Mouse (Mus musculus) heart, embryonic 13.5 days (tissue): ENCODE measurements around the gene Gm49396. TPM values are rescaled to one million over a fixed set of nuclear protein-coding genes. Genes with fewer than 3 reads are reported as not detected.

Experiments
- ATAC-seq: fragments of 200-750 bp; cut with Nextera tagmentation; 2 replicates; pipeline ENCODE4 v1.8.0; 2017; ENCODE audit warnings: moderate TSS enrichment; ENCODE audit not compliant: insufficient number of reproducible peaks, low FRiP score, low TSS enrichment; ENCODE audit errors: extremely low read depth
- H3K27ac ChIP-seq: fragments of 300-500 bp; sonication (generic); replicated peaks from 2 replicates; pipeline ENCODE4 v1.5.1; 2015; ENCODE audit warnings: moderate library complexity, mild to moderate bottlenecking, inconsistent platforms
- H3K27me3 ChIP-seq: fragments of 300-500 bp; sonication (generic); replicated peaks from 2 replicates; pipeline ENCODE4 v1.6.1; 2015; ENCODE audit warnings: mild to moderate bottlenecking, inconsistent platforms
- H3K36me3 ChIP-seq: fragments of 300-500 bp; sonication (generic); 2 replicates; pipeline ENCODE4 v1.6.1; 2015; ENCODE audit warnings: mild to moderate bottlenecking, inconsistent platforms
- H3K4me1 ChIP-seq: fragments of 300-500 bp; sonication (generic); 2 replicates; pipeline ENCODE4 v1.6.1; 2015; ENCODE audit warnings: inconsistent platforms
- H3K4me2 ChIP-seq: fragments of 300-500 bp; sonication (generic); 2 replicates; pipeline ENCODE4 v1.6.1; 2015; ENCODE audit warnings: inconsistent platforms, mild to moderate bottlenecking, moderate library complexity
- H3K4me3 ChIP-seq: fragments of 300-500 bp; sonication (generic); 2 replicates; pipeline ENCODE4 v1.5.1; 2015; ENCODE audit warnings: moderate library complexity, mild to moderate bottlenecking, inconsistent platforms
- H3K9ac ChIP-seq: fragments of 300-500 bp; sonication (generic); 2 replicates; pipeline ENCODE4 v1.6.1; 2015; ENCODE audit warnings: inconsistent platforms, mild to moderate bottlenecking, moderate library complexity
- H3K9me3 ChIP-seq: fragments of 300-500 bp; sonication (generic); 2 replicates; pipeline ENCODE4 v1.6.1; 2016; ENCODE audit warnings: inconsistent platforms
- WGBS: fragments of 180-500 bp; shearing (Covaris S2); methylation state at CpG from one replicate; pipeline ENCODE4 v1.1.7; 2015; ENCODE audit warnings: mixed read lengths; 5-methylcytosine and 5-hydroxymethylcytosine counted together
- polyA plus RNA-seq: library from polyadenylated mRNA; unstranded; fragments of >200 nt; fragmentation: Nextera tagmentation; extraction: Ambion mirVana; gene quantifications from 2 replicates; pipeline ENCODE4 v1.2.1, GENCODE M21; 2015

Gene Gm49396
- 7.4 and 8.4 TPM in 2 replicates for polyA plus RNA-seq

GRCm38 (mm10) chr7:30563117-30563905, at the start of gene Gm49396, which contains the start of the genes U2af1l4 and Psenen:
Gm49396 (plus strand) TSS chr7:30563344.
U2af1l4 (plus strand) TSS chr7:30563301.
Psenen (minus strand) TSS chr7:30563627.
- WGBS, result under 1% methylated on average over 44 of the region's 45 CpGs

GRCm38 (mm10) chr7:30515003-30515760, 48.0 kb upstream of the Gm49396 start:
- WGBS, result 43% methylated on average over 24 of the region's 24 CpGs
- no peak for ATAC-seq
- Histone ChIP-seq H3K36me3 (no peaks in the 10 kb centered on the region), H3K4me2 (peak overlapping the region; percentile 22; the same call in 1 of the 2 replicates), H3K4me3 (no peak overlapping the region), H3K9ac (no peak overlapping the region), H3K27ac (no peak overlapping the region), H3K9me3 (no peaks in the 10 kb centered on the region), H3K4me1 (no peaks in the 10 kb centered on the region), H3K27me3 (peaks cover 28% of the 10 kb centered on the region; the same call in 1 of the 2 replicates)

More at GRCm38 (mm10) chr7:30563117-30563905, at the start of gene Gm49396, which contains the start of the genes U2af1l4 and Psenen:
- Histone ChIP-seq H3K4me2 (peak within 1 kb of the TSS; percentile 85), H3K27ac (peak within 1 kb of the TSS; percentile 98), H3K4me1 (peaks cover 26% of the 10 kb centered on the region), H3K4me3 (peak within 1 kb of the TSS; percentile 91), H3K36me3 (peaks cover 46% of the 10 kb centered on the region), H3K9ac (peak within 1 kb of the TSS; percentile 96), H3K27me3 (no peaks in the 10 kb centered on the region), H3K9me3 (no peaks in the 10 kb centered on the region)
- ATAC-seq, result peak; percentile 79

GRCm38 (mm10) chr7:30518325-30518724, 44.8 kb upstream of the Gm49396 start:
- no peak overlapping the region for H3K4me2 ChIP-seq
- no peaks in the 10 kb centered on the region for H3K4me1 ChIP-seq
- WGBS, result 28% methylated on average over 8 of the region's 8 CpGs
- no peak for ATAC-seq
- peaks cover 25% of the 10 kb centered on the region for H3K27me3 ChIP-seq
- no peaks in the 10 kb centered on the region for H3K9me3 ChIP-seq
- H3K4me3 ChIP-seq, result no peak overlapping the region
- peaks cover 6% of the 10 kb centered on the region for H3K36me3 ChIP-seq
- no peak overlapping the region for H3K9ac ChIP-seq
- no peak overlapping the region for H3K27ac ChIP-seq

GRCm38 (mm10) chr7:30520396-30520795, 42.7 kb upstream of the Gm49396 start:
- H3K4me3 ChIP-seq, result no peak overlapping the region
- no peak overlapping the region for H3K9ac ChIP-seq
- peaks cover 24% of the 10 kb centered on the region for H3K36me3 ChIP-seq
- 67% methylated on average over 4 of the region's 4 CpGs for WGBS
- no peak overlapping the region for H3K4me2 ChIP-seq
- H3K9me3 ChIP-seq, result no peaks in the 10 kb centered on the region
- no peak overlapping the region for H3K27ac ChIP-seq
- no peak for ATAC-seq
- peaks cover 21% of the 10 kb centered on the region for H3K27me3 ChIP-seq
- no peaks in the 10 kb centered on the region for H3K4me1 ChIP-seq

- Histone ChIP-seq H3K4me3 (no peak overlapping the region), H3K4me2 (no peak overlapping the region), H3K36me3 (peaks cover 29% of the 10 kb centered on the region), H3K27me3 (peaks cover 16% of the 10 kb centered on the region), H3K27ac (no peak overlapping the region), H3K4me1 (peaks cover 2% of the 10 kb centered on the region; the same call in 1 of the 2 replicates), H3K9me3 (no peaks in the 10 kb centered on the region), H3K9ac (no peak overlapping the region)
- no peak for ATAC-seq
- 78% methylated on average over 5 of the region's 5 CpGs for WGBS
Measured at GRCm38 (mm10) chr7:30520856-30521255, 42.3 kb upstream of the Gm49396 start.

- 78% methylated on average over 10 of the region's 10 CpGs for WGBS
- H3K4me1 ChIP-seq, result peaks cover 10% of the 10 kb centered on the region
- peaks cover 23% of the 10 kb centered on the region for H3K27me3 ChIP-seq
- no peak overlapping the region; the same call in 1 of the 2 replicates for H3K9ac ChIP-seq
- no peak for ATAC-seq
- no peak overlapping the region for H3K27ac ChIP-seq
- H3K36me3 ChIP-seq, result peaks cover 49% of the 10 kb centered on the region
- H3K9me3 ChIP-seq, result no peaks in the 10 kb centered on the region
- no peak overlapping the region for H3K4me2 ChIP-seq
- H3K4me3 ChIP-seq, result no peak overlapping the region
Measured at GRCm38 (mm10) chr7:30522871-30523270, 40.3 kb upstream of the Gm49396 start.

GRCm38 (mm10) chr7:30524487-30524886, 38.7 kb upstream of the Gm49396 start:
- Histone ChIP-seq H3K4me1 (peaks cover 10% of the 10 kb centered on the region), H3K27ac (no peak overlapping the region), H3K9me3 (no peaks in the 10 kb centered on the region), H3K4me2 (no peak overlapping the region), H3K9ac (no peak overlapping the region), H3K36me3 (peaks cover 65% of the 10 kb centered on the region), H3K27me3 (peaks cover 13% of the 10 kb centered on the region), H3K4me3 (no peak overlapping the region)
- no peak for ATAC-seq
- 85% methylated on average over 6 of the region's 6 CpGs for WGBS

- no peak for ATAC-seq
- H3K4me3 ChIP-seq, result 0 out of 2 replicates have a peak overlapping the region, but pooled peaks have one; percentile 3
- H3K9me3 ChIP-seq, result no peaks in the 10 kb centered on the region
- H3K36me3 ChIP-seq, result peaks cover 80% of the 10 kb centered on the region
- peaks cover 10% of the 10 kb centered on the region for H3K4me1 ChIP-seq
- H3K27ac ChIP-seq, result no peak overlapping the region
- WGBS, result 36% methylated on average over 10 of the region's 10 CpGs
- peaks cover 12% of the 10 kb centered on the region for H3K27me3 ChIP-seq
- peak overlapping the region; percentile 25 for H3K4me2 ChIP-seq
- H3K9ac ChIP-seq, result peak overlapping the region; percentile 52; the same call in 1 of the 2 replicates
Measured at GRCm38 (mm10) chr7:30525954-30526353, 37.2 kb upstream of the Gm49396 start.

GRCm38 (mm10) chr7:30526399-30526798, 36.7 kb upstream of the Gm49396 start:
- WGBS, result 26% methylated on average over 17 of the region's 17 CpGs
- ATAC-seq, result no peak
- Histone ChIP-seq H3K27me3 (peaks cover 12% of the 10 kb centered on the region), H3K27ac (no peak overlapping the region), H3K36me3 (peaks cover 84% of the 10 kb centered on the region), H3K4me1 (peaks cover 12% of the 10 kb centered on the region), H3K9ac (peak overlapping the region; percentile 52; the same call in 1 of the 2 replicates), H3K4me3 (0 out of 2 replicates have a peak overlapping the region, but pooled peaks have one; percentile 3), H3K9me3 (no peaks in the 10 kb centered on the region), H3K4me2 (peak overlapping the region; percentile 25)

- H3K9me3 ChIP-seq, result no peaks in the 10 kb centered on the region
- peaks cover 90% of the 10 kb centered on the region for H3K36me3 ChIP-seq
- H3K27ac ChIP-seq, result no peak overlapping the region
- H3K4me1 ChIP-seq, result peaks cover 18% of the 10 kb centered on the region
- no peak for ATAC-seq
- no peak overlapping the region for H3K4me2 ChIP-seq
- WGBS, result 82% methylated on average over 14 of the region's 14 CpGs
- H3K9ac ChIP-seq, result peak overlapping the region; percentile 52; the same call in 1 of the 2 replicates
- peaks cover 12% of the 10 kb centered on the region for H3K27me3 ChIP-seq
- no peak overlapping the region for H3K4me3 ChIP-seq
Measured at GRCm38 (mm10) chr7:30526981-30527380, 36.2 kb upstream of the Gm49396 start.

- H3K36me3 ChIP-seq, result peaks cover 61% of the 10 kb centered on the region
Measured at GRCm38 (mm10) chr7:30531291-30531815, 31.8 kb upstream of the Gm49396 start.

More at GRCm38 (mm10) chr7:30531291-30531815, 31.8 kb upstream of the Gm49396 start:
- H3K9me3 ChIP-seq, result no peaks in the 10 kb centered on the region
- H3K4me1 ChIP-seq, result peaks cover 42% of the 10 kb centered on the region
- peak overlapping the region; percentile 28 for H3K9ac ChIP-seq
- no peak overlapping the region for H3K27ac ChIP-seq
- WGBS, result 73% methylated on average over 9 of the region's 9 CpGs
- peaks cover 19% of the 10 kb centered on the region; the same call in 1 of the 2 replicates for H3K27me3 ChIP-seq
- no peak for ATAC-seq
- no peak overlapping the region for H3K4me3 ChIP-seq
- H3K4me2 ChIP-seq, result no peak overlapping the region
